Mouse (Mus musculus) MEL (cell line): Measurements from ENCODE around the gene Ncoa3.

Source experiments
- CHD1 ChIP-seq: IDR thresholded peaks from 2 replicates; pipeline ENCODE4 v1.6.1; 2012; ENCODE audit warnings: low read depth, mild to moderate bottlenecking, inconsistent platforms, low read length, improper control_type of control experiment
- CHD2 ChIP-seq: IDR thresholded peaks from 2 replicates; pipeline ENCODE4 v1.6.1; 2011; ENCODE audit warnings: low read length, improper control_type of control experiment
- CTCF ChIP-seq, 3 experiments: IDR thresholded peaks in 2 of 3; conservative IDR thresholded peaks in 1 of 3; 2 replicates each; pipeline ENCODE4 v1.5.1; 2011 to 2012; ENCODE audit warnings: low read length in 3 of 3, low read depth in 2 of 3, mild to moderate bottlenecking in 2 of 3, improper control_type of control experiment in 1 of 3, inconsistent platforms in 1 of 3, mixed read lengths in 1 of 3, moderate library complexity in 1 of 3; ENCODE audit not compliant: control insufficient read depth in 1 of 3, insufficient read depth in 1 of 3, poor library complexity in 1 of 3, severe bottlenecking in 1 of 3
- EP300 ChIP-seq, 2 experiments: IDR thresholded peaks; 2 replicates each; pipeline ENCODE4 v1.6.1; 2011; ENCODE audit warnings: improper control_type of control experiment in 2 of 2, low read length in 2 of 2, low read depth in 1 of 2, mild to moderate bottlenecking in 1 of 2
- HCFC1 ChIP-seq: IDR thresholded peaks from 2 replicates; pipeline ENCODE4 v1.6.1; 2012; ENCODE audit warnings: low read depth, mild to moderate bottlenecking, inconsistent platforms, low read length, improper control_type of control experiment, moderate library complexity
- MAZ ChIP-seq: IDR thresholded peaks from 2 replicates; pipeline ENCODE4 v1.6.1; 2012; ENCODE audit warnings: low read depth, mild to moderate bottlenecking, inconsistent platforms, low read length, improper control_type of control experiment
- MXI1 ChIP-seq: IDR thresholded peaks from 2 replicates; pipeline ENCODE4 v1.6.1; 2011; ENCODE audit warnings: mild to moderate bottlenecking, low read depth, low read length, improper control_type of control experiment
- POLR2A ChIP-seq, 2 experiments: IDR thresholded peaks; 2 replicates each; pipeline ENCODE4 v1.6.1; 2011 to 2012; ENCODE audit warnings: low read length in 2 of 2, mild to moderate bottlenecking in 2 of 2, control low read depth in 1 of 2, improper control_type of control experiment in 1 of 2, low read depth in 1 of 2, moderate library complexity in 1 of 2; ENCODE audit not compliant: control insufficient read depth in 1 of 2, insufficient read depth in 1 of 2, poor library complexity in 1 of 2
- POLR2AphosphoS2 ChIP-seq: IDR thresholded peaks from 2 replicates; pipeline ENCODE4 v1.6.1; 2011; ENCODE audit warnings: low read length, improper control_type of control experiment
- RAD21 ChIP-seq: IDR thresholded peaks from 2 replicates; pipeline ENCODE4 v1.6.1; 2011; ENCODE audit warnings: mild to moderate bottlenecking, low read depth, low read length, improper control_type of control experiment
- SMC3 ChIP-seq: IDR thresholded peaks from 2 replicates; pipeline ENCODE4 v1.6.1; 2011; ENCODE audit warnings: low read depth, low read length, improper control_type of control experiment
- USF2 ChIP-seq, 2 experiments: IDR thresholded peaks; 2 replicates each; pipeline ENCODE4 v1.6.1; 2011 to 2012; ENCODE audit warnings: improper control_type of control experiment in 2 of 2, low read length in 2 of 2, borderline replicate concordance in 1 of 2, inconsistent platforms in 1 of 2, low read depth in 1 of 2, mild to moderate bottlenecking in 1 of 2; ENCODE audit not compliant: insufficient read depth in 1 of 2
- ZC3H11A ChIP-seq: IDR thresholded peaks from 2 replicates; pipeline ENCODE4 v1.6.1; 2012; ENCODE audit warnings: low read depth, mild to moderate bottlenecking, inconsistent platforms, low read length, improper control_type of control experiment
- ZKSCAN1 ChIP-seq: IDR thresholded peaks from 2 replicates; pipeline ENCODE4 v1.6.1; 2012; ENCODE audit warnings: low read depth, mild to moderate bottlenecking, inconsistent platforms, low read length, improper control_type of control experiment, moderate library complexity

DNA sequence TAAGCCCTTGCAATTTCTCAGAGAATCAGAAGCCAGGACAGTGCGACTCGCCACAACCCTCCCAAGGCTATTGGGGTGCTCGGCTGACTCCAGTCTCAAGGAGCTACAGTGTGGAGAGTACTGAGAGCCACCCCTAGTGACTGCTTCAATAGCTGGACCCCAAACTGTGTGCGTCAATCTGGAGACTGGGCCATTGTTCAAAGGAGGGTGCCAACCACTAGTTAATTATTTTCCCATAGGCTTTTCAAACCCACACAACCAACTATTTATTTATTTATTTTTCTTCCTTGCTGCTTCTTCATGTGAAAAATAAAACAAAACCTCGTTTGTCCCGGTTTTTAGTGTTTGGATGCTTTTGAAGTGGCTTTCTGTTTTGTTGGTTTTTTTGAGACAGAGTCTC is 33.9 kb upstream of the Ncoa3 start:
- TF ChIP-seq CTCF (IDR thresholded peaks at IDR 0.05 in 2 of 3, conservative IDR thresholded peaks at IDR 0.05 in 1 of 3; ENCODE audit: control insufficient read depth in 1 of 3, insufficient read depth in 1 of 3, low read depth in 2 of 3, low read length in 3 of 3, poor library complexity in 1 of 3, severe bottlenecking in 1 of 3) (no peak), HCFC1 (no peak), ZKSCAN1 (no peak), SMC3 (no peak), ZC3H11A (no peak), EP300 (IDR thresholded peaks at IDR 0.05; ENCODE audit: low read depth in 1 of 2, low read length in 2 of 2) (no peak), POLR2A (IDR thresholded peaks at IDR 0.05; ENCODE audit: control insufficient read depth in 1 of 2, insufficient read depth in 1 of 2, low read depth in 1 of 2, low read length in 2 of 2, poor library complexity in 1 of 2) (no peak), CHD2 (no peak), MAZ (no peak), POLR2AphosphoS2 (no peak), RAD21 (no peak), CHD1 (no peak), MXI1 (no peak), USF2 (IDR thresholded peaks at IDR 0.05; ENCODE audit: borderline replicate concordance in 1 of 2, insufficient read depth in 1 of 2, low read depth in 1 of 2, low read length in 2 of 2) (no peak)
